Mouse (Mus musculus): Measurements from ENCODE around the gene Gstt2.
A peak's percentile ranks its signal among the peaks of the same experiment; 100 is the strongest.

Gene Gstt2

DNA sequence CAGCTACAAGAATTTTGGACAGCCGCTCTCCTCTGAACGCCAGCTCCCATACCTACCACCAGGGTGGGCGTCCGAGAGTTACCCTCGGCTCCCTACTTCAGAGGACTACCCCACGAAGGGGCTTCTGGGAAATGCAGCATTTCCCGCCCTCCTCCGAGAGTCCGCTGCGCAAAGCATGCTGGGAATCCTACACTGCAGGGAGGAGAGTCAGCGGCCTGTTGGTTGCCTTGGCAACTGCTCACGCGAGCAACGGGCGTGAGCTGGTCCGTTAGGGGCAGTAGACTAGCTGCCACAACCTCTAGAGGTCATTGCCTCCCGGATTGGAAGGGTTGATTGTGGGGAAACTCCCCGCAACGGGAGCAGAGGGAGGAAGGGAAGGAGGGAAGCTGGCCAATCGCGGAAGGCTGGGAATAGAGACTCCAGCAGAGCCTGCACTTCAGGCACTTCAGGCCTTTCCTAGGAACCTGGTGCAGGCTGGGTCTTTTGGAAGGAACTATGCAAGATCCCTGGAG lies at the start of gene Gstt2:
Gene Gstt2, minus strand, starts transcription at position 177 of the 512 bp plus-strand sequence.
- peak; percentile 96 for DNase-seq

DNA sequence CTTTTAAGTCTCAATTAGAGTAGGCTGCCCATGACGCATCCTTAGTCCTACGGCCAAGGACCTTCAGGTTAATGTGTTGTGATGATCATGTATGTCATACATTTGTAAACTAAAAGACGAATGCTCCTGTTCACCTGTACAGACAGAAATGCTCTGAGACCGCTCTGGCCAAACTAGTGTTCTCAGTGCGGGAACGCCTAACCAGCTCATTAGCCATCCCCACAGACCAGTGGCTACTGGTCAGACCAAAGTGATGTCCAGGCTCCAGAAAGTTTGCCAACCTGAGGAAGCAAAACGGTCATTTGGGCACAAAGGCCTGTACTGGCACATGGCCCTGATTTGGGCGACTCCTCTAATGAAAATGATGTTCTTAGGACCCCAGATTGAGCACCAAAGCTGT lies 47.5 kb upstream of the Gstt2 start:
- DNase-seq = no peak

DNA sequence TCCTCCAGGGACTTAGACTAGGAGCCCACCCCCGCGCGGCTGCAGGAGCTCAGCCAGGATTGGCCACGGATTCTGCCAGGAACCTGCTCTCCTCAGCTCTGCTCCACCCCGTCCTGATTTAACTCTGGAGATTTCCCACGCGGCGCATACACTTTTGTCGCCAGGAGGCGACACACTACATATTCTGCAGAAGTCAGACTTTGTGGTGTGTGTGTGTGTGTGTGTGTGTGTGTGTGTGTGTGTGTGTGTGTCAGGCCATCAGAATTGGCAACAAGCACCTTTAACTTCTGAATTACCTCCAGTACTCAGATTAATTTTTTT lies 46.0 kb upstream of the Gstt2 start:
- DNase-seq = peak; percentile 93

DNA sequence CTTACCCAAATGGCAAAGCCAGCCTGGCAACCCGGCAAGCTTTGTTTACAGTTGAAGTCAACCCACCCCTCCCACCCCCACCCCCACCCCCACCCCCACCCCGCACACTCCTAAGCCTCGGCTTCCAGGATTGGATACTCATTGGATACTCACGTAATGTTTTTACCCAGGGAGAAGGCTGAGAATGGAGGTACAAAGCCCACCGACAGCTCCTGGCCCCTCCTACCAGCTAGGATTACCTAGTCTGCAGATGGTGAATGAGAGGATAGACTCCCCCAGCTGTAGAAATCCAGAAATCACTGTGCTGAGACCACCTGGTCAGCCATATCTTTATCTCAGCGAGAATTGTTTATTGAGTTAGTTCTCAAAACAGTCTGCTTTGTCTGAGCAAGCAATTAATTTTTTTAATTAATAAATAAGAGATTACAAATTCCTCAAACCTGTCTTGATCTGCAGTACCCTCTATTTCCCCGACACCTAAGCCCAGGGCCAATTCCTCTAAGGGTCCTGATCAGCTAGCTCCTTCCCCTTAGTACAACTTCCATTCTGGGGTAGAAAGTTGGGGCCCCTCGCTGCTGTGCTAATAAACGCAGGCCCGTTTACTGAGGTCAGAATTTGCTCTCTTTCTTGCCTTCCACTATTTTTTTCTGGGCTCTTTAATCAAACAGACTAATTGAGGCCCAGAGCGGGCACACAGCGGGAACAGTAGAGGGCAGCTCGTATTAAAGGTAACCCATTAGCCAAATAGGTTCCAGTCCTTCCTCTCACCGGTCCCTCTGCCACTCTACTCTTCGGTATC lies 45.4 kb upstream of the Gstt2 start:
- no peak for DNase-seq

DNA sequence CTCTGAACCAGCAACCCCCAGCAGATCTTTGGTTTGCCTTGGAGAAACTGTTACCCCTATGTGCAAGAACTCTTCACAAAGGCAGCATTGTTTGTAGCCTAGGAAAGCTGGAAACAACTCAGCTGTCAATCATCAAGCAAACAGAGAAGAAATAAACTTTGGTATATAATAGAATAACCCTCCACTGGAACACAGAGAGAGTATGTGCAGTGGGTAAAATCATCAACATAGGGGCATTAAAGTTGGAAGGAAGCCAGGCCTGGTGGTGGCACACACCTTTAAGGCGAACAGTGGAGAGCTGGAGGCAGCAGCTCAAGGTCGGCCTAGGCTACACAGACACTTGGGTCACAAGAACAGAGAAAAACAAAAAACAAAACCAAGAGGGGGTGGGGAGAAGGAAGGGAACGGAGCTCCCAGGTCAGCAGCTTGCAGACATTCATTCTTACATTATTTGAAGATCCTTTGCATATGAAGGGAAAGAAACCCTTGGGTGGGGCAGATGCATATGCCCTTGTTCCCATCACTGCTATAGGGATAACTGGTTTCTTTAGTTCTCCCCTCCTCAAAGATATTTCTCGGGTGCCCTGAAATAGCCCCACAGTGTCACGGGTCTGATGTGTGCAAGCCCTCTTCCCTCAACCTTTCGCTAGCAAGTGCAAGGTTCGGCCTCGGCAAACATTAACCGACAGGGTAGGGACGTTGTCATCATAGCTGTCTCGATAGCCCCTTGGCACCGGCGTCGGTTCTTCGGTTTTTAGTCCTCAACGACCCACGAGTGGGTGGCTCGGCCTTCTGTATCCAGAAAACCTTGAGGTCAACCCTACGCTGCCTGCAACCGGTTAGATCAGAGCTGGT lies 44.6 kb upstream of the Gstt2 start:
- no peak for DNase-seq

DNA sequence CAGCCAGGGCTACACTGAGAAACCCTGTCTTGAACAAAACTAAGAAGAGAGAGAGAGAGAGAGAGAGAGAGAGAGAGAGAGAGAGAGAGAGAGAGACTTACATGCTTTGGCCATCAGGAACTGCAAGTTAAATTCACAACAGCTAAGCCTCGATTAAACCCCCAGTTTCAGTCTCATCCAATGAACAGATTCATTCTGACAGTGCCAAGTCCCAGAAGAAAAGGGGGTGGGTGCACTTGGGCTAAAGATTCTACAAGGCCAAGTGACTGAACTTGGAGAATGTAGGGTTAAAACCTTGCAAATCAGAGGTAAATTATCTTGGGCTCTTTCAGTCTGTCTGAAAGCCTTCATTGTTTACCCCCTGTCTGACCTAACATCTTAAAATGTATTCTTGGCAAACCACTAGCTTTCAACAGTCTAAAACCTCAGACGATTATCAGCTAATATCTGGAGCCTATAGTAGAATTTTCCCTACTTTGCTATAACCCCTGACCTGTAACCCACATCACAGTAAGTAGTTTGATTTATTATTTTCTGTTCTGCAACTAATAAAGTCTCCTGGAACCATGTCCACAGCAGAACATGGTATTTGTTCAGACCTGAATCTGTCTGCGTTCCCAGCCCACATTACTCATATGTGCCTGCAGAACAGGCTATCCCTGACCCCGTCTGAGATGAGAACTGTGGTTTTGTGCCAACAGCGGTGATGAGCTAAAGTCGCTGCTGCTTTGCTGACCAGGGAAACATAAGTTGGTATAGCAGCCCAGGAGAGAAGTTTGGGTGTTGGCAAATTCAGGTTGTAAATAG lies 43.8 kb upstream of the Gstt2 start:
- DNase-seq = no peak

DNA sequence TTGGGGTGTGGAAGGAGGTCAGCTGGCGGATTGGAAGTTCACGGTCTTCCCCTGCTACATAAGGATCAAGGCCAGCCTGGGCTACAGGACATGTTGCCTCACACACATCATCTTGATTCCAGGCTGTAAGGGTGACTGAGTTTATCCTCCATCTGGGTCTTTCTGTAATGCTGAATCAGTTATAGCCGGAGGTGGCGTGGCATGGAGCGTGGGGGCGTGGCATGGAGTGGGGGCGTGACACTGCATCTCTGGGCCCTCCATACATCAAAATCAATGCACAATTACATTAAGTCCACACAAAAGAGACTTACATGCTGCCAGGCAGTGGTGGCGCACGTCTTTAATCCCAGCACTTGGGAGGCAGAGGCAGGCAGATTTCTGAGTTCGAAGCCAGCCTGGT lies 43.1 kb upstream of the Gstt2 start:
- DNase-seq = no peak

DNA sequence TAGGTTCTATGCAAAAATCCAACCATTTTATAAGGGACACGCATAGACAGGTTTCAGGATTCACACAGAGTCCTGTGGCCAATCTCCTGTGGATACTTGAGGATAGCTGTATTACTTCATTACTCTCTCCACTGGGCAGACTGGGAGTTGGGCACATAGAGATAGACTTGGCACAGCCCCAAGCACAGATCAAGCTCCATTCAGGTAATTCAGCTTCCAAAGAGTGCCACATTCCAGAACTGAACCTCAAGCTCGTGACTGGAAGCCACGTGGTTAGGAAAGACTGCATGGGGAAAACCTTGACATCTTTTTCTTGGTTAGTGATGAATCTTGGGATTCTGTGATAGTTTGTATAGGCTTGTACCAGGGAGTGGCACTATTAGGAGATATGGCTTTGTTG lies 41.6 kb upstream of the Gstt2 start:
- peak; percentile 30 for DNase-seq

DNA sequence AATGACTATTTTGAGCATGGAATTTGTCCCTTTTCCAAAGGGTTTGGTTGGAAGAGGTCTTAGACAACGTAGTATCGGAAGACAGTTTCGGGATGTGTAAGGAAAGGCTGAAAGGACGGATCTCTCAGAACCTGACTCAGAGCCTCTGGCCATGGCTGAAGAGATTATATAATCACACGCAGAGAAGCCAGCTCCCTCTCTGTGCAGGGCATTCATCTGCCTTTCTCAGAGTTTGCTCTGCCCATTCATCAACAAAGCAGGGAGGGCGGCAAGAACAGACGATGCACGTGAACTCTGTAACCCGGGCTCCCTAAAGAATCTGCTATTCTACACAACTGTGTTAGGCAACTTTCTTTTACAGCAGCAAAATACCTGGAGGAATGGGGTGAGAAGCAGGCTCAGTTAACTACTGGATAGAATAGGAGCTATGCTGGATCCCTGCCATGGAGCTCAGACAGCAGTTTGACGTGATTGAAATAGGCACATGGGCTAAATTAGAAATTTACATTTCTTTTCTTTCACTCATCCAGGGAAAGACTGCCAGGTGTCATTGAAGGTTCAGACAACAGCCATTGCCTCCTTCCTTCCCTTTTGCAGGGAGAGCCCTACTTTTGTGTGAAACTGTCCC lies 36.4 kb upstream of the Gstt2 start:
- DNase-seq = no peak

DNA sequence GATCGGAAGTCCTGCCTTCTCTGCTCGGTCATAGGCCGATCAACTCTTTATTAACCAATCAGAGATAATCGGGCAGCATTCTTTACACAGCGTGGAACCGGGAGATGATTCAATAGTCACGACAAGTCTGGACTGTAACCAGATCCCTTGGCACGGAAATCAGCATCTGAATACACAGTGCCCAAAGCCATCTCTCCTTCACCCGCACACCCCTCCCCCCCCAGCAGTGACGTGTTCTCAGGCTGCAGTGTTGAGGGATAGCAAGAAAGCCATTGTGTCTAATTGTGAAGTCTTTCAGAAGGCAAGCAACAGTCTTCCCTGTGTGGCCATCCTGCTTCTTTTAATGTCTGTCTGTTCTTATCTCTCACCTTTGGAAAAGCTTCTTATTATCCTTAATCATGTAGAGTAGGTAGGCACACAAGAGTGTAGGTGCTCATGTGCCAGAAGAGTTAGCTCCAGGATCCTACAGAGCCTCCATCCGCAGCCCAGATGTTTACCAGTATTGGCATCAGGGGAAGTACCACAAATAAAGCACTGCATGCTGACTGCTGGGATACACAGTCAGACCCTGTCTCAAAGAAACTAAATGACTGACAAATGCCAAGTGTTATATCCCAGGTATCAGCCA lies 35.8 kb upstream of the Gstt2 start:
- DNase-seq = peak; percentile 85

DNA sequence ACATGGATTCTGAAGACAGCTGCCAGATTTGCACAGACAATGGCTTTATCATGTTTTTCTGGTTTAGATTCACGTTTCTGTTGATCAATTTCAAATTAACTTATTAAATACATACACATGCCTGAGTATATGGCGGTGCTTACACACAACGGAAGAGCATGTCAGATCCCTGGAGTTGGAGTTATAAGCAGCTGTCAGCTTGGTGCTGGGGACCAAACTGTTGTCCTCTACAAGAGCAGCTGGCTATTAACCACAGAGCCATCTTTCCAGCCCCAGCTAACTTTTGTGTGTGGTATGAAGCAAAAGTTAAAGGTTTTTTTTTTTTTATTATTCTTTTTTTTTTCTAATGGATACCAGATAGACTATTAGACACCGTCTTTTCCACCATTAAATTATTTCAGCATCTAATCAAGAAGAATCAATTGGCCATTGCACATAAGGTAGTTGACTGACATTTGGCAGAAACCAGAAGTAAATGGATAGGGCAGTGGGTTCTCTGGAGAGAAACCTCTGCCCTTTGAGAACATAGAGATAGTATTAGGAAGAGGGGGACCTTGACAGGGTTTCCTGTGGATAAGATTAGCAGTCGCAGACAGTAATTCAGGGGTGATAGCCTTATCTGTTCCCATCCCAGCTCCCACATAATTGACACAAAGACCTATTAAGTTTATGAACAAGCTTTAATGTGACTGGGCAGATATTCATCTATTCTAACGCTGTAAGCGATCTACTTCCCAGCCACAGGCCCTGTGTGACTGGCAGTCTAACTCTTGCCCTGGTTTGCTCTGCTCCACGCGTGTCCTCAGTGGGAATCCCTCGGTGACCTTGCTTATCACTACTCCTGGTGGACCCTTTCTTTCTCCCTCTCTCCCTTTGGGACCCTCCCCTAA lies 35.0 kb upstream of the Gstt2 start:
- DNase-seq = no peak

DNA sequence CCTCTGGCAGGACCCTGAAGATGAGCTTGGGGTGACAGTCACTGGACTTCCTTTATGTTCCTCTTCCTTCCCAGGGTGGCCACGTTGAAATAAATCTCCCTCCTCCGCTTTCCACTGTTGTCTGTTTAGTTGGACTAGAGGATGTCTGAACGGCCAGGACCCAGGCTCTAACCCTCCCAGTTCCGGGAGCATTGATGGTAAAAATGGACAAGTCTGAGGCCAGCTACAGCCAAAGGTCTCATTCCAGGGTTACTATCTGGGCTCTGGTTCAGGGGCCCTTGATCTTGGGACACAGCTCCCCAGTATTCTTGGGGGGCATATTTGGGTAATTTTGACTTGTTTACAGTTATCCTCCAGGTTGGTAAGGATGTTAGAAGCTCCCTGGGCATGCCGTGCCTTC lies 24.4 kb upstream of the Gstt2 start:
- DNase-seq = no peak

DNA sequence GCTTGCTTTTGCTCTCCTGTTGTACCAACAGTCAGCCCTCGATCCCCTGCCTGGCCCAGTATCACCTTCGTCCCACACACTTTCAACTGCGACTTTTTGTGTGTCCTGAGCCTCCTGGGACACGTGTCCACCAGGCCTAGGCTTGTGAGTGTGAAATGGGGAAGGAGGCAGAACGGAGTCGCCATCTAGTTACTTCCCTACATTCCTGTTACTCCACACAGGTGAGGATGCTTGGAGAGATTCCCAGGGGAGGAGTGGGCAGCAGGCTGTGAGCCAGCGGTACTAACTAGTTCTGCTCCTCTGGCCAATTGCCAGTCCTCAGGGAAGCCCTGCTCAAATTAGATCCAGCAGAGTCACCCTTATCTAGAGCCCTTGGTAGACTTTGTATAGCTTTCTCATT lies 23.5 kb upstream of the Gstt2 start:
- no peak for DNase-seq

DNA sequence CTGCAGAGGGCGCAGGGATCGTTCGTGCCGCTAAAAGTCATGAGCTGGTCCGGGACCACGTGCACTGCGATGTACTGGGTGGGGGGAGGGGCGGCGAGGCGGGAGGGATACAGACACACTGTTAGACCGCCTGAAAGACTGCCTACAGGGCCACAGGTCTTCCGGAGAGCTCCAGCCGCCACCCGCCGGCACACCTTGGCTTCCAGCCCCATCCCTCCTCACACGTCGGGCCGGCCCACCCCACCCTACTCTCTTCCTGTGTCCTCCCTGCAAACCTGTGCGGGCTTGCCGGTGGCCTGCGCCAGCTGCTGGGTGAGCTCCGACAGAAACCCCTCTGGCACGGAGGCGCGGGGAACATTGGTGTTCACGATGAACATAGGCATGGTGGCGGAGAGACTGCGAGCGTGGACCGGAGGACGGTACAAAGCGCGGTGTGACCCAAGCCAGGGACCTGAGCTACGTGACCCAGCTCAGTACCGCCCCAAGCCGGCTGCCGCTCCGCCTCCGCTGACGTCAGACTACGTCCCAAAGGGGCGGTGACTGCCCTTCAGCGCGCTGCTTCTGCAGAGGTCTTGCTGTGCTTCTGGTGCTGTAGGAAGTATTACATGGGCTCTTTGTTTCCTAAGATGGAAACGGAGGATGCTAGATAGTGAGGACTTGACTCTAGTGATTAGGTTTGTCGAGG lies 22.7 kb upstream of the Gstt2 start, which contains the start of gene Mif:
Gene Mif, minus strand, starts transcription at position 455 of the 685 bp plus-strand sequence.
- DNase-seq = peak; percentile 89

DNA sequence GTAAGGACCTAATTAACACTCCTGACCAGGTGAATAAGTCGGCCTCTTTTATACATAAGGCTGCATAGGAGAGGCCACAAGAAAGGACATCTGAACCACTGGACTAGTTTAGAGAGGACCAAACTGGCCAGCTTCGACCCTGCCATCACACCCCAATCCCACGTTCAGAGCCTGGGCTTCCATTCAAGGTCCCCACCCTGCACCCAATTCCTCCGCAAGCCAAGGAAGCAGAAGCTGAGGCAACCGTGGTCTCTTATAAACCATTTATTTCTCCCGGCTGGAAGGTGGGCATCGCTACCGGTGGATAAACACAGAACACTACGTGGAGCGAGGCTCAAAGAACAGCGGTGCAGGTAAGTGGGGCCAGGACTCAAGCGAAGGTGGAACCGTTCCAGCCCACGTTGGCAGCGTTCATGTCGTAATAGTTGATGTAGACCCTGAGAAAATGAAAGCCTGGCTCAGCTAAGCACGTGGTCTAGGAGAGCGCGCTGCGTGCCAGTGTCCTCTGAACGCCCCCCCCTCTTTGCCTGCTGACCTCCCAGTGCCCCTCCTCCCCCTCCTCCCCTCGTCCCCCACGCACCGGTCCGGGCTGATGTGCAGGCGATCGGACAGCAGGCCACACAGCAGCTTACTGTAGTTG lies 22.0 kb upstream of the Gstt2 start:
- peak; percentile 38 for DNase-seq

DNA sequence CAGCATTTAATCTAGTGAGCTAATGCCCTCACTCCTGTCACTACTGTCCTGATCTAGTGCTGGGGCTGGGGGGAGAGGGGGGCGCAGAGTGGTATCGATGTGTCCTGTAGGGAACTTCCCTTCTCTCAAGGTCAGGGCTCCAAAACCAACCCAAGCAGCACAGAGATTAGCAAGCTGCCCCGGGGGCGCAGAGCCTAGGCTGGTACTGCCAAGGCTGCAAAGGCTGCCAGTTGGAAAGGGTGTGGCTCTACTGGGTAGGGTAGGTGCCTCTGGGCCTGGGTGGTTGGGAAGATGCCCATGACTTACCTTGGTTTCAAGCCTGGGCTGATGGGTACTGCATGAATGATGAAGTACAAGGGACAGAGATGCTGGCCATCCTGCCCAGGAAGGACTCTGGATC lies 20.4 kb upstream of the Gstt2 start:
- no peak for DNase-seq

DNA sequence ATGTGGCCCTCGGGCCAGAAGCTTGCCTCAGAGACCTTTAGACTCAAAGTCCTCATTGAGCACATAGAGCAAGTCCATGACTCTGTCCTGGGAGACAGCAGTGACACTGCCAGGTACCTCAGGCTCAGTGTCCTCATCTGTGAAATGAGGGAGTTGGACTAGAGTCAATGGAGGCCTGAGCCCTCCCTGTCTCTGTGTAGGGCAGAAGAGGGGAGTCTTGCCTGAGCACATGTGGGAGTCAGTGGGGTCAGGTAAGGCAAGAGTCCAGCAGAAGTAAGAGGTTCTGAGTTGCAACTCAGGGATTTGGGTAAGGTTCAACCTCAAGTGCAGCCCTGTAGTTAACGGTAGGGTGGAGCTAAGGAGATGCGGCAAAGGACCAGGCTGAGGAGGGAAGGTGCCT lies 19.8 kb upstream of the Gstt2 start:
- no peak for DNase-seq

DNA sequence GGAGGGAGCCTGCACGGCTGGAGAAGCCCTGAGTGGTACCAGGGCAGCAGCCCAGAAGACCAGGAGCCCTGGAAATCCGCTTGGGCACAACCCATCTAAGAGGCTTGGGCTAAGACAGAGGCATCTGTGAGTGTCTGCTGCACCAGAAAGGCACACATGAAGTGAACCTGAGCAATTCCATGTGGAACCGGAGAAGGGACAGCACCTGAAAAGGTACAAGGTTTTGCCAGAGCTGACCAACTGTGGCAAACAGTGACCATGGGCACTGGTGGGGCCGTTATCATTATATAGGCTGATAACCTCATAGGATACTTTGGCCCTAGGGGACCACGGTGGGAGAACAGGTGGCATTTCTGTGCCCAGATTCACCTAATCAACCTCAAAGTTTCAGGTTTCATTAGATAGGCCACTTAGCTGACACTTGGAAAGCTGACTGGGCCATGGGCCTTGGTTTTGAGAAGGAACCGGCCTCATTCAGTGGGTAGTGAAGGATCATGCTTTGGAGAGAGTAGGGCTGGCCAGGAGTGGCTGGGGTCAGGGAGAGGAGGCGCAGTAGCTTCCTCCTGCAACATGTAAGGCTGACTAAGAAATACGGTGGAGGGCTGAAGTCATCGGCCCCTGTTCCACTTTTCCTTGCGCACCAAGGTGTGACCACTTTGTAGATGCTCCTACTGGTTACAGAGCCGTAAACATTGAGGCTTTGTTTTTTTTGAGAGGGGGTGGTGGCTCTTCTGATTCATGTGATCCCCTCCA lies 19.1 kb upstream of the Gstt2 start:
- DNase-seq = no peak

DNA sequence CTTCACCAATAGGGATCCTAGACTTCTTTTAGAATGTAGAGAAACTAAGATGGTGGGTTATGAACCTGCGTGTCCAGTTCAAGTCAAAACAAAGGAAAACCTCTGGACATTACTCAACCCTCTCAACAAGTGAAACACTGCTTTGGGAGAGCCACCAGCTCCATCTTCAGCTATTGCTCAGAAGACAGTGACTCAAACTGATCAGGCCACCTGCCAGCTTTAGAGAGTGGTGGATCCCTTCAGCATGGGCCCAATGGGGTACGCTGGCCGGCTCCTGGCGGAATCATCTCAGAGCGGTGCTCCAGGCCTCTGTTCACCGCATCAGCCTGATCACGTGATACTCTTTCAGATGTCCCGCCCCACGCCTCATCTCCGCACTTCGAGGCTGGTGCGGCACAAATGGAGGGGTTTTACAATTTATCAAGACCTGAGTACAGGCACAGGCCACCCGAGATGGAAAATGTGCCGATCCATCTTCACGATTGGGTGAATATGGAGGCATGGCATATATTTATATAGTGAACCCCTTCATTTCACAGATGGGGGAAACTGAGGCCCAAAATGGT lies 18.3 kb upstream of the Gstt2 start:
- no peak for DNase-seq
